Mouse (Mus musculus): ENCODE measurements at regions not wholly inside any gene's neighbourhood (a gene's known extent, or its start where the extent isn't known, plus 50 kb on each side); places are given as distances from the start of the nearest gene placed in this dataset.

- Histone ChIP-seq H3K27ac (ENCODE audit: insufficient read depth, low read depth, low read length) (no peak overlapping the region), H3K4me3 (ENCODE audit: insufficient read depth, low read length) (no peak overlapping the region), H3K4me1 (ENCODE audit: control insufficient read depth, insufficient read depth, low read length) (no peaks in the 10 kb centered on the region)
- no peak for TF ChIP-seq CTCF (IDR thresholded peaks at IDR 0.05; ENCODE audit: low read depth, low read length)
- TF ChIP-seq POLR2A (IDR thresholded peaks at IDR 0.05; ENCODE audit: borderline replicate concordance, low read depth, low read length), result no peak
These were observed 62.6 kb downstream of the Perp start for GRCm38 (mm10) chr10:18907276-18907960.

GRCm38 (mm10) chr10:18909307-18909706, 64.5 kb downstream of the Perp start:
- no peak overlapping the region for H3K4me3 ChIP-seq (ENCODE audit: insufficient read depth, low read length)
- TF ChIP-seq POLR2A (IDR thresholded peaks at IDR 0.05; ENCODE audit: borderline replicate concordance, low read depth, low read length) (no peak), CTCF (IDR thresholded peaks at IDR 0.05; ENCODE audit: low read depth, low read length) (no peak)
- no peak overlapping the region for H3K27ac ChIP-seq (ENCODE audit: insufficient read depth, low read depth, low read length)
- no peaks in the 10 kb centered on the region for H3K4me1 ChIP-seq (ENCODE audit: control insufficient read depth, insufficient read depth, low read length)

- TF ChIP-seq CTCF (IDR thresholded peaks at IDR 0.05; ENCODE audit: low read depth, low read length) (0 out of 2 replicates have a peak, but pooled peaks have one; percentile 45), POLR2A (IDR thresholded peaks at IDR 0.05; ENCODE audit: borderline replicate concordance, low read depth, low read length) (no peak)
- H3K4me1 ChIP-seq (ENCODE audit: control insufficient read depth, insufficient read depth, low read length), result no peaks in the 10 kb centered on the region
- no peak overlapping the region for H3K27ac ChIP-seq (ENCODE audit: insufficient read depth, low read depth, low read length)
- H3K4me3 ChIP-seq (ENCODE audit: insufficient read depth, low read length), result no peak overlapping the region
These were observed 66.1 kb downstream of the Perp start for GRCm38 (mm10) chr10:18910898-18911297.

- Histone ChIP-seq H3K27ac (ENCODE audit: insufficient read depth, low read depth, low read length) (no peak overlapping the region), H3K4me1 (ENCODE audit: control insufficient read depth, insufficient read depth, low read length) (no peaks in the 10 kb centered on the region), H3K4me3 (ENCODE audit: insufficient read depth, low read length) (no peak overlapping the region)
- peak; percentile 93 for TF ChIP-seq CTCF (IDR thresholded peaks at IDR 0.05; ENCODE audit: low read depth, low read length)
- no peak for TF ChIP-seq POLR2A (IDR thresholded peaks at IDR 0.05; ENCODE audit: borderline replicate concordance, low read depth, low read length)
These were observed 72.3 kb downstream of the Perp start for GRCm38 (mm10) chr10:18917120-18917616.

GRCm38 (mm10) chr10:18923088-18923821, 78.4 kb downstream of the Perp start:
- Histone ChIP-seq H3K4me3 (ENCODE audit: insufficient read depth, low read length) (no peak overlapping the region), H3K27ac (ENCODE audit: insufficient read depth, low read depth, low read length) (no peak overlapping the region), H3K4me1 (ENCODE audit: control insufficient read depth, insufficient read depth, low read length) (peaks cover 12% of the 10 kb centered on the region)
- no peak for TF ChIP-seq POLR2A (IDR thresholded peaks at IDR 0.05; ENCODE audit: borderline replicate concordance, low read depth, low read length)
- TF ChIP-seq CTCF (IDR thresholded peaks at IDR 0.05; ENCODE audit: low read depth, low read length), result no peak

GRCm38 (mm10) chr10:18927811-18928210, 83.0 kb downstream of the Perp start:
- TF ChIP-seq POLR2A (IDR thresholded peaks at IDR 0.05; ENCODE audit: borderline replicate concordance, low read depth, low read length) (no peak), CTCF (IDR thresholded peaks at IDR 0.05; ENCODE audit: low read depth, low read length) (no peak)
- peak overlapping the region; percentile 6; the same call in 1 of the 2 replicates for H3K27ac ChIP-seq (ENCODE audit: insufficient read depth, low read depth, low read length)
- H3K4me1 ChIP-seq (ENCODE audit: control insufficient read depth, insufficient read depth, low read length), result peaks cover 42% of the 10 kb centered on the region
- no peak overlapping the region for H3K4me3 ChIP-seq (ENCODE audit: insufficient read depth, low read length)

- Histone ChIP-seq H3K4me3 (ENCODE audit: insufficient read depth, low read length) (no peak overlapping the region), H3K27ac (ENCODE audit: insufficient read depth, low read depth, low read length) (peak overlapping the region; percentile 96), H3K4me1 (ENCODE audit: control insufficient read depth, insufficient read depth, low read length) (peaks cover 49% of the 10 kb centered on the region)
- TF ChIP-seq CTCF (IDR thresholded peaks at IDR 0.05; ENCODE audit: low read depth, low read length) (no peak), POLR2A (IDR thresholded peaks at IDR 0.05; ENCODE audit: borderline replicate concordance, low read depth, low read length) (no peak)
These were observed 84.1 kb downstream of the Tnfaip3 start for GRCm38 (mm10) chr10:18931344-18931743.

GRCm38 (mm10) chr10:18941447-18941846, 74.0 kb downstream of the Tnfaip3 start:
- TF ChIP-seq CTCF (IDR thresholded peaks at IDR 0.05; ENCODE audit: low read depth, low read length), result no peak
- TF ChIP-seq POLR2A (IDR thresholded peaks at IDR 0.05; ENCODE audit: borderline replicate concordance, low read depth, low read length), result no peak
- no peak overlapping the region for H3K4me3 ChIP-seq (ENCODE audit: insufficient read depth, low read length)
- peak overlapping the region; percentile 33 for H3K27ac ChIP-seq (ENCODE audit: insufficient read depth, low read depth, low read length)
- H3K4me1 ChIP-seq (ENCODE audit: control insufficient read depth, insufficient read depth, low read length), result peaks cover 19% of the 10 kb centered on the region

GRCm38 (mm10) chr10:18941908-18942307, 73.5 kb downstream of the Tnfaip3 start:
- peaks cover 20% of the 10 kb centered on the region for H3K4me1 ChIP-seq (ENCODE audit: control insufficient read depth, insufficient read depth, low read length)
- H3K4me3 ChIP-seq (ENCODE audit: insufficient read depth, low read length), result no peak overlapping the region
- no peak for TF ChIP-seq POLR2A (IDR thresholded peaks at IDR 0.05; ENCODE audit: borderline replicate concordance, low read depth, low read length)
- TF ChIP-seq CTCF (IDR thresholded peaks at IDR 0.05; ENCODE audit: low read depth, low read length), result no peak
- peak overlapping the region; percentile 33 for H3K27ac ChIP-seq (ENCODE audit: insufficient read depth, low read depth, low read length)
